In the genomic region with DNA sequence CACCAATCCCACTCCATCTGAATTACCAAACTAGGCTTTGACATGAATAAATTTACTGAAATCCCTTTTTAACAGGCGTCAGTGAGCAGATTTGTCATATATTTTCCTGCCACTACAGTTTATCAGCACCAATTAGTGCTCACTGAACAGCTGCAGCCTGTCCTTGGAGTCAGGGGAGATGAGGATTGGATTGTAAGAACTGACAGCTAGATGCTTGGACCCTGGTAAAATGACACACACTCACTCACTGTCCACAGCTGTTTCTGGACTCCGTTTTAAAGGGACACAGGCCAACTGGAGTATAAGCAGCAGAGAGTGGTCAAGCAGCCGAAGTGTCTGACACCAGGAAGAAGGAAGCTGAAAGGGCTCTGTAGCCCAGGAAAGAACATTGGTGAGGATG, we compare ENCODE assay signal across 9 mouse cellular contexts. TPM values are rescaled to one million over a fixed set of nuclear protein-coding genes. Genes with fewer than 3 reads are reported as not detected.
DNase-seq lines count a peak whose midpoint lies in the region; ATAC-seq and TF ChIP-seq lines count a peak whose summit lies in the region.
"Had no signal": no experiment of that assay in that cellular context is flagged by ENCODE, and none has a peak within 500 bp of the region (broad histone marks: within the 10 kb centered on the region; RNA-seq: fewer than 3 reads in every experiment).

No protein-coding gene starts in this region.

- 0 out of 2 replicates have a peak, but pooled peaks cover 3% of the 10 kb centered on the region for H3K36me3 ChIP-seq in heart, embryonic 12.5 days
- H3K36me3 ChIP-seq in lung, embryonic 15.5 days = no peaks in the 10 kb centered on the region
- no peaks in the 10 kb centered on the region for H3K36me3 ChIP-seq in lung, postnatal 0 days (ENCODE audit: insufficient read depth, low read length)
- H3K36me3 ChIP-seq in stomach, embryonic 16.5 days (ENCODE audit: control insufficient read depth, insufficient read depth, low read length) = no peaks in the 10 kb centered on the region
- H3K36me3 ChIP-seq: liver, embryonic 15.5 days had no signal

- H3K27me3 ChIP-seq in heart, embryonic 12.5 days (replicated peaks) = no peaks in the 10 kb centered on the region
- H3K27me3 ChIP-seq in lung, embryonic 15.5 days = no peaks in the 10 kb centered on the region
- H3K27me3 ChIP-seq in lung, postnatal 0 days (replicated peaks; ENCODE audit: insufficient read depth, low read length) = no peaks in the 10 kb centered on the region
- H3K27me3 ChIP-seq in stomach, embryonic 16.5 days (ENCODE audit: control insufficient read depth, insufficient read depth, low read length) = no peaks in the 10 kb centered on the region
- H3K27me3 ChIP-seq: liver, embryonic 15.5 days had no signal

- no peak overlapping the region for H3K27ac ChIP-seq in heart, embryonic 12.5 days (ENCODE audit: poor library complexity, severe bottlenecking)
- peak overlapping the region; percentile 72 for H3K27ac ChIP-seq in lung, embryonic 15.5 days
- H3K27ac ChIP-seq in lung, postnatal 0 days (ENCODE audit: low read length) = no peak overlapping the region
- H3K27ac ChIP-seq in stomach, embryonic 16.5 days (ENCODE audit: low read length) = peak overlapping the region; percentile 84
- H3K27ac ChIP-seq: liver, embryonic 15.5 days had no signal

- no peak overlapping the region for H3K9ac ChIP-seq in heart, embryonic 12.5 days
- no peak overlapping the region for H3K9ac ChIP-seq in lung, embryonic 15.5 days
- no peak overlapping the region for H3K9ac ChIP-seq in lung, postnatal 0 days (replicated peaks; ENCODE audit: low read depth)
- H3K9ac ChIP-seq in stomach, embryonic 16.5 days (ENCODE audit: low read length) = no peak overlapping the region
- H3K9ac ChIP-seq: liver, embryonic 15.5 days had no signal

- ATAC-seq in heart, embryonic 12.5 days (ENCODE audit: insufficient number of reproducible peaks, low FRiP score) = no peak
- peak; percentile 88 for ATAC-seq in lung, embryonic 15.5 days (ENCODE audit: borderline replicate concordance, extremely low read depth, low FRiP score, low TSS enrichment)
- peak; percentile 75 for ATAC-seq in lung, postnatal 0 days
- ATAC-seq in stomach, embryonic 16.5 days (ENCODE audit: insufficient read depth, low FRiP score) = peak; percentile 54

- peak; percentile 52; the same call in 1 of the 2 replicates for TF ChIP-seq EP300 in lung, postnatal 0 days (IDR thresholded peaks at IDR 0.05)

- DNase-seq in heart, adult 11 months = peak; percentile 93
- DNase-seq in lung, adult 18-20 months = no peak
- peak; percentile 76 for DNase-seq in lung, postnatal 0 days (ENCODE audit: low spot score)
- DNase-seq in cerebellum, postnatal 14 days = no peak
- DNase-seq in urinary bladder, postnatal 36 days (ENCODE audit: low spot score in 2 of 2) = no peak

- no peak overlapping the region for H3K4me3 ChIP-seq in heart, embryonic 12.5 days
- no peak overlapping the region for H3K4me3 ChIP-seq in lung, embryonic 15.5 days
- H3K4me3 ChIP-seq in lung, postnatal 0 days (ENCODE audit: low read depth, low read length) = no peak overlapping the region
- H3K4me3 ChIP-seq in stomach, embryonic 16.5 days (replicated peaks; ENCODE audit: low read length) = no peak overlapping the region
- H3K4me3 ChIP-seq: liver, embryonic 15.5 days had no signal

- WGBS in heart, embryonic 12.5 days = 41% methylated on average over 3 of the region's 3 CpGs
- 27% methylated on average over 3 of the region's 3 CpGs for WGBS in lung, embryonic 15.5 days
- WGBS in lung, postnatal 0 days = 39% methylated on average over 3 of the region's 3 CpGs
- 31% methylated on average over 3 of the region's 3 CpGs for WGBS in stomach, embryonic 16.5 days

- H3K4me1 ChIP-seq in heart, embryonic 12.5 days (replicated peaks) = peaks cover 9% of the 10 kb centered on the region
- peaks cover 18% of the 10 kb centered on the region for H3K4me1 ChIP-seq in lung, embryonic 15.5 days
- no peaks in the 10 kb centered on the region for H3K4me1 ChIP-seq in lung, postnatal 0 days (ENCODE audit: insufficient read depth, low read depth, low read length)
- 0 out of 2 replicates have a peak, but pooled peaks cover 6% of the 10 kb centered on the region for H3K4me1 ChIP-seq in stomach, embryonic 16.5 days (ENCODE audit: control insufficient read depth, insufficient read depth, low read length)
- H3K4me1 ChIP-seq: liver, embryonic 15.5 days had no signal

- no peak overlapping the region for H3K4me2 ChIP-seq in heart, embryonic 12.5 days
- no peak overlapping the region for H3K4me2 ChIP-seq in lung, embryonic 15.5 days
- H3K4me2 ChIP-seq in lung, postnatal 0 days (replicated peaks; ENCODE audit: low read depth, low read length) = no peak overlapping the region
- H3K4me2 ChIP-seq in stomach, embryonic 16.5 days (ENCODE audit: low read depth, low read length) = no peak overlapping the region
- H3K4me2 ChIP-seq: liver, embryonic 15.5 days had no signal

- H3K9me3 ChIP-seq in heart, embryonic 12.5 days (replicated peaks) = peaks cover 5% of the 10 kb centered on the region; the same call in 1 of the 2 replicates
- no peaks in the 10 kb centered on the region for H3K9me3 ChIP-seq in lung, embryonic 15.5 days
- H3K9me3 ChIP-seq in lung, postnatal 0 days (ENCODE audit: low read length) = 0 out of 2 replicates have a peak, but pooled peaks cover 5% of the 10 kb centered on the region
- H3K9me3 ChIP-seq in stomach, embryonic 16.5 days (replicated peaks; ENCODE audit: control insufficient read depth, low read length) = no peaks in the 10 kb centered on the region
- H3K9me3 ChIP-seq: liver, embryonic 15.5 days had no signal

- TF ChIP-seq CTCF in lung, postnatal 0 days (IDR thresholded peaks at IDR 0.05) = no peak

RNA-seq across cellular contexts. Expression of gene Scp2d1, which starts 53.9 kb away (rescaled TPM):
- not detected in 2 replicates for polyA plus RNA-seq in heart, embryonic 12.5 days (2016; fragmentation: Nextera tagmentation; extraction: Ambion mirVana)
- polyA plus RNA-seq in lung, embryonic 15.5 days (2015; fragmentation: Nextera tagmentation; extraction: Ambion mirVana) = not detected in 2 replicates
- not detected in 2 replicates for polyA plus RNA-seq in lung, postnatal 0 days (2015; fragmentation: Nextera tagmentation; extraction: Ambion mirVana)
- not detected in 2 replicates for polyA plus RNA-seq in stomach, embryonic 16.5 days (2015; fragmentation: Nextera tagmentation; extraction: Ambion mirVana)
- polyA plus RNA-seq: liver, embryonic 15.5 days had no signal

Comparison
In these comparisons a context has a peak if more than half of its experiments do, and no peak if none do; other contexts are left out.
1. DNase-seq: peak in heart, adult 11 months (single experiment) and lung, postnatal 0 days (single experiment); none in lung, adult 18-20 months (0 of 2), cerebellum, postnatal 14 days (0 of 2) and urinary bladder, postnatal 36 days (0 of 2).
2. H3K27ac ChIP-seq: peak in lung, embryonic 15.5 days (single experiment) and stomach, embryonic 16.5 days (single experiment); none in heart, embryonic 12.5 days (single experiment) and lung, postnatal 0 days (single experiment).